Mouse (Mus musculus) common myeloid progenitor, adult 5-6 weeks (primary cell): Measurements from ENCODE around the gene Tomm6. TPM values are rescaled to one million over a fixed set of nuclear protein-coding genes. Genes with fewer than 3 reads are reported as not detected.
A peak's percentile ranks its signal among the peaks of the same experiment; 100 is the strongest.
"Not testable (repeated sequence)": the region's sequence is repeated elsewhere in the genome, so short reads cannot be mapped to it uniquely, and the experiment has no call there.

Experiments used
- ATAC-seq: replicated peaks from 2 replicates; pipeline ENCODE4 v1.8.0; 2016; ENCODE audit warnings: low read depth, mild to moderate bottlenecking, moderate TSS enrichment, inconsistent platforms; ENCODE audit not compliant: poor library complexity, severe bottlenecking
- total RNA-seq: library from RNA; stranded (forward); fragments of 200-1000, 187-1606 nt; gene quantifications from 2 replicates; pipeline ENCODE4 v1.2.3, GENCODE M21; 2017

Gene Tomm6
- total RNA-seq, 1 experiment from 2014 or later = 74.6 TPM

- ATAC-seq = no peak
Measured at GRCm38 (mm10) chr17:47658741-47659243, 29.4 kb downstream of the Tomm6 start.

- no peak for ATAC-seq
Measured at GRCm38 (mm10) chr17:47657901-47658300, 30.3 kb downstream of the Tomm6 start.

- ATAC-seq = no peak
Measured at GRCm38 (mm10) chr17:47655697-47656096, 32.5 kb downstream of the Tomm6 start.

- not testable (repeated sequence) for ATAC-seq
Measured at GRCm38 (mm10) chr17:47654346-47654745, 33.8 kb downstream of the Tomm6 start.

- ATAC-seq = no peak
Measured at GRCm38 (mm10) chr17:47651953-47652352, 36.2 kb downstream of the Tomm6 start.

- ATAC-seq = no peak
Measured at GRCm38 (mm10) chr17:47648966-47649365, 39.2 kb downstream of the Tomm6 start.

GRCm38 (mm10) chr17:47646683-47647082 lies 41.5 kb downstream of the Tomm6 start:
- ATAC-seq = peak; percentile 93

GRCm38 (mm10) chr17:47642992-47643391 lies 45.2 kb downstream of the Tomm6 start:
- ATAC-seq = no peak

Other genes starting within 250 kb of the Tomm6 start
- gene Taf8, start 186.1 kb downstream of the Tomm6 start, total RNA-seq = 45.2 and 64.5 TPM in 2 replicates
- gene Ccnd3, start 183.3 kb downstream of the Tomm6 start, total RNA-seq = 45.1 and 61.9 TPM in 2 replicates
- gene Bysl, start 76.9 kb downstream of the Tomm6 start, total RNA-seq = 14.7 and 18.3 TPM in 2 replicates
- 32.2 and 42.8 TPM in 2 replicates for gene Med20, start 76.8 kb downstream of the Tomm6 start, total RNA-seq
- 0.69 and 0.97 TPM in 2 replicates for gene Gm20517, start 76.8 kb downstream of the Tomm6 start, total RNA-seq
- gene Usp49, start 57.7 kb downstream of the Tomm6 start, total RNA-seq = 4.9 and 11.4 TPM in 2 replicates
- 0.92 and 1.6 TPM in 2 replicates for gene Frs3, start 644 bp upstream of the Tomm6 start, total RNA-seq
- gene Gm21981, start 6.1 kb upstream of the Tomm6 start, total RNA-seq = 0.10 and 0.41 TPM in 2 replicates
- gene Prickle4, start 6.3 kb upstream of the Tomm6 start, total RNA-seq = 0.27 and 0.34 TPM in 2 replicates
- gene Pgc, start 38.5 kb upstream of the Tomm6 start, total RNA-seq = not detected in 2 replicates
- 5.8 and 6.4 TPM in 2 replicates for gene Tfeb, start 48.6 kb upstream of the Tomm6 start, total RNA-seq
- 8.5 and 9.2 TPM in 2 replicates for gene Mdfi, start 146.3 kb upstream of the Tomm6 start, total RNA-seq
- 1.8 and 3.7 TPM in 2 replicates for gene Foxp4, start 236.3 kb upstream of the Tomm6 start, total RNA-seq